Mouse (Mus musculus) ES-E14 (cell line): ENCODE data around the gene Trim30c.

Experiments used
- HCFC1 ChIP-seq: IDR thresholded peaks from 2 replicates; pipeline ENCODE4 v1.6.1; 2012; ENCODE audit warnings: low read length, inconsistent platforms, borderline replicate concordance; ENCODE audit not compliant: insufficient read depth
- MAFK ChIP-seq: IDR thresholded peaks from 2 replicates; pipeline ENCODE4 v1.6.1; 2014; ENCODE audit warnings: mild to moderate bottlenecking, low read depth, low read length, inconsistent platforms; ENCODE audit not compliant: insufficient read depth

- TF ChIP-seq MAFK (no peak), HCFC1 (no peak)
Observed at GRCm38 (mm10) chr7:104404460-104404950, 3.9 kb upstream of the Trim30c start.
